Mouse (Mus musculus): ENCODE data around the gene Zmiz2.
"Not testable (repeated sequence)": the region's sequence is repeated elsewhere in the genome, so short reads cannot be mapped to it uniquely, and the experiment has no call there.

The Zmiz2 gene

GRCm38 (mm10) chr11:6388726-6389413 is at the start of gene Zmiz2:
Zmiz2 (plus strand) TSS chr11:6389074.
- DNase-seq = peak; percentile 95

GRCm38 (mm10) chr11:6345956-6346355 is 42.9 kb upstream of the Zmiz2 start:
- DNase-seq = no peak

- no peak for DNase-seq
These were observed 41.9 kb upstream of the Zmiz2 start for GRCm38 (mm10) chr11:6346966-6347365.

GRCm38 (mm10) chr11:6348681-6349200 is 40.1 kb upstream of the Zmiz2 start:
- no peak for DNase-seq

GRCm38 (mm10) chr11:6349586-6349985 is 39.3 kb upstream of the Zmiz2 start:
- no peak for DNase-seq

- no peak for DNase-seq
These were observed 33.8 kb upstream of the Zmiz2 start for GRCm38 (mm10) chr11:6355106-6355505.

- DNase-seq = no peak
These were observed 24.1 kb upstream of the Zmiz2 start for GRCm38 (mm10) chr11:6364581-6365275.

GRCm38 (mm10) chr11:6365885-6366284 is 23.0 kb upstream of the Zmiz2 start:
- DNase-seq = peak; percentile 72

GRCm38 (mm10) chr11:6366434-6366833 is 22.4 kb upstream of the Zmiz2 start:
- DNase-seq = no peak

GRCm38 (mm10) chr11:6367156-6367555 is 21.7 kb upstream of the Zmiz2 start:
- DNase-seq = no peak

- DNase-seq = not testable (repeated sequence)
These were observed 20.9 kb upstream of the Zmiz2 start for GRCm38 (mm10) chr11:6367986-6368385.

GRCm38 (mm10) chr11:6371376-6372155 is 17.3 kb upstream of the Zmiz2 start:
- no peak for DNase-seq

- DNase-seq = no peak
These were observed 16.1 kb upstream of the Zmiz2 start for GRCm38 (mm10) chr11:6372784-6373183.

- DNase-seq = no peak
These were observed 8.0 kb upstream of the Zmiz2 start for GRCm38 (mm10) chr11:6380916-6381315.

GRCm38 (mm10) chr11:6388126-6388725 is 648 bp upstream of the Zmiz2 start:
- no peak for DNase-seq

GRCm38 (mm10) chr11:6389483-6389921 is 628 bp downstream of the Zmiz2 start:
- no peak for DNase-seq

GRCm38 (mm10) chr11:6390376-6391053 is 1.6 kb downstream of the Zmiz2 start:
- DNase-seq = no peak

- no peak for DNase-seq
These were observed 2.8 kb downstream of the Zmiz2 start for GRCm38 (mm10) chr11:6391516-6392276.

- no peak for DNase-seq
These were observed 4.0 kb downstream of the Zmiz2 start for GRCm38 (mm10) chr11:6392857-6393256.

GRCm38 (mm10) chr11:6393866-6394265 is 5.0 kb downstream of the Zmiz2 start:
- DNase-seq = no peak

GRCm38 (mm10) chr11:6395565-6395964 is 6.7 kb downstream of the Zmiz2 start:
- DNase-seq = no peak

GRCm38 (mm10) chr11:6398141-6398540 is 9.3 kb downstream of the Zmiz2 start:
- DNase-seq = no peak

All from right cerebral cortex, adult 18-20 months (tissue).